Mouse (Mus musculus): Measurements from ENCODE around the gene Tspyl1. TPM values are rescaled to one million over a fixed set of nuclear protein-coding genes. Genes with fewer than 3 reads are reported as not detected.

Tspyl1 gene
- total and polyA plus RNA-seq, 2 experiments from 2014 or later = 75.1 to 132 TPM

DNA sequence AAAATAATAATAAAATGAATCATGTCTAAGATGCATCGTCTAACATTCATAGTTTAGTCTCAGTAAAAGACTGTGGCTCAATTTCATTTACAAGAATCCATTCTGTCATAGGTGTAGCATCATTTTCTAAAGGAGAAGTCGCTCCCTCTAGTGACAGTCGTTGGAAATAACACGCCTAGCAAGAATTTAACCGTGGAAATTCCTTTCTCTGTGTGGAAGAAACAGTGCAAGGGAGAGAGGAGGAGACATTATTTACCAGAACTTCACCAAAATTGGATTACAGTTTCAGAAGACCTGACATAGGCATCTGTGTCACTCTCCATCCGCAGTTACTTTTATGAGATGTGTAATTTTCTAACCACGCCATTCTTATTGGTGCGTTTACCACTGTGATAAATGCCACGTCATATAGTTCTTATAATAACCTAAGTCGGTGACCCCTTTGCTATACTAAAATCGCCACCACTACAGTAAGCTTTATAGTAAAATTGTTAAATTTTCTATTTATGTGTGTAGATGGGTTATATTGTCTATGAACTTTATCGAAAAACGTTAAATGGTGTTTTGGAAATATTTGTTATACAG is 1.3 kb upstream of the Tspyl1 start:
- 22% methylated on average over 13 of the region's 13 CpGs for WGBS
- DNase-seq (ENCODE audit: low spot score) (peak; percentile 91), ATAC-seq (0 out of 2 replicates have a peak, but pooled peaks have one; percentile 8)
- no peaks in the 10 kb centered on the region for H3K27me3 ChIP-seq (ENCODE audit: insufficient read depth, low read length)
- no peaks in the 10 kb centered on the region for H3K36me3 ChIP-seq (ENCODE audit: insufficient read depth, low read length)
- H3K4me3 ChIP-seq (ENCODE audit: low read length) = peak overlapping the region; percentile 23
- no peak overlapping the region for H3K27ac ChIP-seq
- H3K9me3 ChIP-seq (ENCODE audit: low read length) = no peaks in the 10 kb centered on the region
- H3K9ac ChIP-seq (replicated peaks; ENCODE audit: low read length) = no peak overlapping the region
- H3K4me2 ChIP-seq (ENCODE audit: low read depth, low read length) = peak overlapping the region; percentile 87
- 0 out of 2 replicates have a peak, but pooled peaks cover 6% of the 10 kb centered on the region for H3K4me1 ChIP-seq (ENCODE audit: insufficient read depth, low read length)
- TF ChIP-seq CTCF (IDR thresholded peaks at IDR 0.05; ENCODE audit: low read depth) = peak; percentile 83

DNA sequence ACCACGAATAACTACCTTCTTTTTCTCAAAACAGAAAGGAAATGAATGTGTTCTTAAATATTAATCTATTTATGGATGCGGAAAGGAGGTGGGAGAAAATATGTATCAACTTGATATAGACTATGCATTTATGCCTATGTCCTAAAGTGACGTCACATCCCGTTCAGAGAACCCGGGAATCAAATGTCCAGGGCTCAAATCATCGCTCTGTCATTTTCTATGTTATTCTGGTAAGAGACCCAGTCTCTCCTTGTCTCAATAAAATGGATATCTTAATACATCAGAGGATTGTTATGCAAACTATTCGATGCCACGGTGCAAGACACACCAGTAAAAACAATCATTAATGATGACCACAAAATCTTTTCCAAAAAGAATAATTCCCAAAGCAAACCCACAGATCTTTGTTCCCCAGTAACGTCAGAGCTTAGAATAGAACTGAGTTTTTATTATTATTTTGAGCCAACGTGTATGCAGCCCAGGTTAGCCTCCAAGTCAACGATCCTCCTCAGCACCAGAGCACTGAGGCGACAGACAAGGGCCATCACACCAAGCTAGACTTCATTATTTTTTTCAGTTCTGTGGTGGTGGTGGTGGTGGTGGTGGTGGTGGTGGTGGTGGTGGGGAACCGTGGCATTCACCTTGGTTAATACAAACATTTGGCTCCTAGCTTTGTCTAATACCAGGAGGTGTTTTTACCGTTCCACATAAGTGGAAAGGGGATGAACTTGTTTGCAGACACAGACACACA is 604 bp upstream of the Tspyl1 start:
- 0 out of 2 replicates have a peak, but pooled peaks cover 6% of the 10 kb centered on the region for H3K4me1 ChIP-seq (ENCODE audit: insufficient read depth, low read length)
- H3K36me3 ChIP-seq (ENCODE audit: insufficient read depth, low read length) = no peaks in the 10 kb centered on the region
- ATAC-seq (no peak), DNase-seq (ENCODE audit: low spot score) (peak; percentile 51)
- H3K27me3 ChIP-seq (ENCODE audit: insufficient read depth, low read length) = no peaks in the 10 kb centered on the region
- peak overlapping the region; percentile 95 for H3K9ac ChIP-seq (replicated peaks; ENCODE audit: low read length)
- peak overlapping the region; percentile 80 for H3K27ac ChIP-seq
- WGBS = 16% methylated on average over 14 of the region's 14 CpGs
- H3K4me2 ChIP-seq (ENCODE audit: low read depth, low read length) = peak overlapping the region; percentile 87
- peak overlapping the region; percentile 79 for H3K4me3 ChIP-seq (ENCODE audit: low read length)
- no peaks in the 10 kb centered on the region for H3K9me3 ChIP-seq (ENCODE audit: low read length)
- no peak for TF ChIP-seq CTCF (IDR thresholded peaks at IDR 0.05; ENCODE audit: low read depth)

DNA sequence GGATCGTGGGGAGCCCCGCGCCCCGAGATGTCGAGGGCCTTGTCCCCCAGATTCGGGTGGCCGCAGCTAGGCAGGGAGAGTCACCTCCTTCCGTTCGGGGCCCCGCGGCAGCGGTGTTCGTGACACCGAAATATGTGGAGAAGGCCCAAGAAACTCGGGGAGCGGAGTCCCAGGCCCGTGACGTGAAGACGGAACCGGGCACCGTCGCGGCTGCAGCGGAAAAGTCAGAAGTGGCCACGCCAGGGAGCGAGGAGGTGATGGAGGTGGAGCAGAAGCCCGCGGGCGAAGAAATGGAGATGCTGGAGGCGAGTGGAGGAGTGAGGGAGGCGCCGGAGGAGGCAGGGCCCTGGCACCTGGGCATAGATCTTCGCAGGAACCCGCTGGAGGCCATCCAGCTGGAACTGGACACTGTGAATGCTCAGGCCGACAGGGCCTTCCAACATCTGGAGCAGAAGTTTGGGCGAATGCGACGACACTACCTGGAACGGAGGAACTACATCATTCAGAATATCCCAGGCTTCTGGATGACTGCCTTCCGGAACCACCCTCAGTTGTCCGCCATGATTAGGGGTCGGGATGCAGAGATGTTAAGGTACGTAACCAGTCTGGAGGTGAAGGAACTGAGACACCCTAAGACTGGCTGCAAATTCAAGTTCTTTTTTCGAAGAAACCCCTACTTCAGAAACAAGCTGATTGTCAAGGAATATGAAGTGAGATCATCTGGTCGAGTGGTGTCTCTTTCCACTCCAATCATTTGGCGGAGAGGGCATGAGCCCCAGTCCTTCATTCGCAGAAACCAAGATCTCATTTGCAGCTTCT is 639 bp downstream of the Tspyl1 start:
- ATAC-seq (peak; percentile 43), DNase-seq (ENCODE audit: low spot score) (peak; percentile 50)
- Histone ChIP-seq H3K9ac (replicated peaks; ENCODE audit: low read length) (peak overlapping the region; percentile 95), H3K36me3 (ENCODE audit: insufficient read depth, low read length) (peaks cover 3% of the 10 kb centered on the region; the same call in 1 of the 2 replicates), H3K4me1 (ENCODE audit: insufficient read depth, low read length) (0 out of 2 replicates have a peak, but pooled peaks cover 6% of the 10 kb centered on the region), H3K27ac (peak overlapping the region; percentile 80), H3K9me3 (ENCODE audit: low read length) (no peaks in the 10 kb centered on the region), H3K4me2 (ENCODE audit: low read depth, low read length) (peak overlapping the region; percentile 87), H3K4me3 (ENCODE audit: low read length) (peak overlapping the region; percentile 79), H3K27me3 (ENCODE audit: insufficient read depth, low read length) (no peaks in the 10 kb centered on the region)
- no peak for TF ChIP-seq CTCF (IDR thresholded peaks at IDR 0.05; ENCODE audit: low read depth)
- 3% methylated on average over 47 of the region's 47 CpGs for WGBS

DNA sequence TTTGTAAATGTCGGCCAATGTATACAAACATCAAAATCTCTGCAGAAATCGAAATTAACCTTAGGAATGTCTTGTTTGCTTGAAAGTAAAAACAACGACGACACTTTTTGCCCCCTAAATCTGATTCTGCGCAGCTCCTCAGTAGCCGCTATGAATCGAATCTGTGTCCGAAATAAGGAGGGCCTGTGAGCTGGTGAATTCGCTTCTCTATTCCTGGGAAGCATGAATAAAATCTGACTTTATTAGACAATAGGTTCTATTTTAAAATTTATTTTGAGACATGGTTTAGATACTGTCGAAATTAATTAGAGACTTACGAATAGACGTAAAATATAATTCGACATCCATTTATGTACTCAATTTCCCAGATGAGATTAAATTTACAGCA is 14.9 kb downstream of the Tspyl1 start:
- WGBS = 2% methylated on average over 13 of the region's 13 CpGs
- Histone ChIP-seq H3K36me3 (ENCODE audit: insufficient read depth, low read length) (no peaks in the 10 kb centered on the region), H3K4me3 (ENCODE audit: low read length) (peak overlapping the region; percentile 79), H3K27ac (peak overlapping the region; percentile 99), H3K27me3 (ENCODE audit: insufficient read depth, low read length) (no peaks in the 10 kb centered on the region), H3K9ac (replicated peaks; ENCODE audit: low read length) (peak overlapping the region; percentile 79), H3K4me2 (ENCODE audit: low read depth, low read length) (peak overlapping the region; percentile 92), H3K4me1 (ENCODE audit: insufficient read depth, low read length) (peaks cover 12% of the 10 kb centered on the region; the same call in 1 of the 2 replicates), H3K9me3 (ENCODE audit: low read length) (no peaks in the 10 kb centered on the region)
- ATAC-seq (peak; percentile 50), DNase-seq (ENCODE audit: low spot score) (peak; percentile 45)
- no peak for TF ChIP-seq CTCF (IDR thresholded peaks at IDR 0.05; ENCODE audit: low read depth)

DNA sequence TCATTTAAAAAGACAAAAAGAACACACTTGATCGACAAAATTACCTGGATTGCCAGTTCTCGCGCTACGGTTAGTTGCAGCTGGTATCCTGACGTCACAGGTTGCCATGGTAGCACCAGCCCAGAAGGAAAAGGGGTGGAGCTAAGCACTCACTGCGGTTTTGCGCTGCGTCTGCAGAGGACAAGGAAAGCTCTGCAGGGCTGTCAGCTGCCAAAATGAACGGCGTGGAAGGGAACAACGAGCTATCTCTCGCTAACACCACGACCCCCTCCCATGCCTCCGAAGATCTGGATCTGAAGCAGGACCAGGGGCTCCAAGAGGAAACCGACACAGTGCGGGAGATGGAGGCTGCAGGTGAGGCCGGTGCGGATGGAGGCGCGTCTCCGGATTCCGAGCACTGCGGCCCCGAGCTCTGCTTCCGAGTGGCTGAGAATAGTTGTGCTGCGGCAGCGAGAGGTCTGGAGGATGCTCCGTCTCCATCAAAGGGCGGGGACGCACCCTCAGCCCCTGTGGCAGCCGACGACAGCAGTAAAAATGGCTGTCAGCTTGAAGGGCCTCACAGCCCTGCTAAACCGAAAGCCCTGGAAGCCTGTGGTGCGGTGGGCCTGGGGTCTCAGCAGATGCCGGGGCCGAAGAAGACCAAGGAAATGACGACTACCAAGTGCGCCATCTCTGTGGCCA is 15.4 kb downstream of the Tspyl1 start, which contains the start of gene Tspyl4:
Tspyl4 (plus strand) TSS at position 144 of the 681 bp plus-strand sequence.
- ATAC-seq = peak; percentile 98
- H3K4me1 ChIP-seq (ENCODE audit: insufficient read depth, low read length) = peaks cover 12% of the 10 kb centered on the region; the same call in 1 of the 2 replicates
- H3K4me3 ChIP-seq (ENCODE audit: low read length) = peak within 1 kb of the TSS; percentile 79
- no peaks in the 10 kb centered on the region for H3K36me3 ChIP-seq (ENCODE audit: insufficient read depth, low read length)
- H3K9me3 ChIP-seq (ENCODE audit: low read length) = no peaks in the 10 kb centered on the region
- DNase-seq (ENCODE audit: low spot score) = peak; percentile 99
- TF ChIP-seq CTCF (IDR thresholded peaks at IDR 0.05; ENCODE audit: low read depth) = no peak; the same call in 1 of the 2 replicates
- peak within 1 kb of the TSS; percentile 92 for H3K4me2 ChIP-seq (ENCODE audit: low read depth, low read length)
- no peaks in the 10 kb centered on the region for H3K27me3 ChIP-seq (ENCODE audit: insufficient read depth, low read length)
- peak within 1 kb of the TSS; percentile 99 for H3K27ac ChIP-seq
- peak within 1 kb of the TSS; percentile 79 for H3K9ac ChIP-seq (replicated peaks; ENCODE audit: low read length)
- under 1% methylated on average over 38 of the region's 38 CpGs for WGBS

Measured in hindbrain, postnatal 0 days (tissue).